In the genomic region with DNA sequence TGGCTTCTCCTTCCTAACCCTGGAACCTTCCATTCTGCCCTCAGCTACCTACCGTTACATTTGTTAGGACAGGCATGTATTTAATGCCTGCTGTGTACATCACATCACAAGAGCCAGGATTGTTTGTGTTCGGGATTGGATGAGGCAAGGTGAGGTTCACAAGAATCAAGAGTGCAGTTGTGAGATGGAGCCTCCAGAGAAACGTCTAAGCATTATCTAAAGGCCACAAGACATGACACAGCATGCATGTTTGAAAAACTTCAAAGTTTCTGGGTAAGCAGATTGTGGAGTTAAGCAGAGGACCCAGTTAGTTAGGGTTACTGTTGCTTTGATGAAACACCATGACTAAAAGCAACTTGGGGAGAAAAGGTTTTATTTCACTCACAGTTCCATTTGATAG, we compare ENCODE assay signal across 20 mouse cellular contexts.
A peak's percentile ranks its signal among the peaks of the same experiment; 100 is the strongest.
DNase-seq lines count a peak whose midpoint lies in the region; ATAC-seq and TF ChIP-seq lines count a peak whose summit lies in the region.
"Had no signal": no experiment of that assay in that cellular context is flagged by ENCODE, and none has a peak within 500 bp of the region (broad histone marks: within the 10 kb centered on the region; RNA-seq: fewer than 3 reads in every experiment).

No protein-coding gene starts in this region.

- in situ Hi-C loops in CH12.LX (cut with MboI; ENCODE audit: low pct_ligation_motif_present, low pct_unique_long_range_greater_than_20kb, low sequenced_read_pairs) = no loop called here

- ATAC-seq in megakaryocyte-erythroid progenitor cell, adult 5-6 weeks (replicated peaks; ENCODE audit: low FRiP score, low TSS enrichment, poor library complexity, severe bottlenecking) = peak; percentile 58
- ATAC-seq in kidney, embryonic 14.5 days (ENCODE audit: low FRiP score, low TSS enrichment) = no peak
- ATAC-seq: forebrain, embryonic 15.5 days had no signal

- TF ChIP-seq EP300 in CH12.LX (IDR thresholded peaks at IDR 0.05; ENCODE audit: low read length) (no peak), MEL (IDR thresholded peaks at IDR 0.05; ENCODE audit: low read depth in 1 of 2, low read length in 2 of 2) (no peak)

- no peak for TF ChIP-seq RAD21 in CH12.LX (IDR thresholded peaks at IDR 0.05; ENCODE audit: low read depth, low read length)
- TF ChIP-seq RAD21 in MEL (IDR thresholded peaks at IDR 0.05; ENCODE audit: low read depth, low read length) = no peak

- dilution Hi-C loops in CH12.LX (cut with MboI; ENCODE audit: extremely low pct_ligation_motif_present, extremely low pct_unique_long_range_greater_than_20kb, low sequenced_read_pairs) = no loop called here

- H3K79me2 ChIP-seq in CH12.LX (replicated peaks; ENCODE audit: control insufficient read depth, extremely low read depth, insufficient read depth, poor library complexity, severe bottlenecking) = peaks cover 69% of the 10 kb centered on the region
- peaks cover 22% of the 10 kb centered on the region for H3K79me2 ChIP-seq in MEL (ENCODE audit: control insufficient read depth, insufficient read depth, low read length, poor library complexity)

- 83% methylated on average over 3 of the region's 3 CpGs for WGBS in kidney, embryonic 14.5 days

- H3K9me3 ChIP-seq in CH12.LX (replicated peaks; ENCODE audit: low read length) (no peaks in the 10 kb centered on the region), MEL (replicated peaks; ENCODE audit: insufficient read depth, low read length) (no peaks in the 10 kb centered on the region)
- H3K9me3 ChIP-seq in kidney, embryonic 14.5 days (ENCODE audit: control insufficient read depth, low read length) = no peaks in the 10 kb centered on the region
- H3K9me3 ChIP-seq: embryonic facial prominence, embryonic 10.5 days; forebrain, embryonic 10.5 days; forebrain, embryonic 15.5 days; G1E; hindbrain, embryonic 10.5 days had no signal

- H3K27me3 ChIP-seq in CH12.LX (replicated peaks) = no peaks in the 10 kb centered on the region
- no peaks in the 10 kb centered on the region for H3K27me3 ChIP-seq in MEL (ENCODE audit: control insufficient read depth in 1 of 2, insufficient read depth in 2 of 2, low read length in 2 of 2)
- H3K27me3 ChIP-seq in kidney, embryonic 14.5 days (ENCODE audit: control insufficient read depth, insufficient read depth, low read length) = no peaks in the 10 kb centered on the region
- H3K27me3 ChIP-seq: forebrain, embryonic 15.5 days had no signal

- H3K9ac ChIP-seq in CH12.LX (ENCODE audit: insufficient read depth, low read depth) (no peak overlapping the region), MEL (ENCODE audit: control insufficient read depth, low read depth, low read length, poor library complexity, severe bottlenecking) (no peak overlapping the region)
- H3K9ac ChIP-seq in kidney, embryonic 14.5 days (ENCODE audit: low read depth, low read length) = no peak overlapping the region
- H3K9ac ChIP-seq: forebrain, embryonic 15.5 days; hindbrain, embryonic 14.5 days had no signal

- H3K36me3 ChIP-seq in CH12.LX (replicated peaks in 1 of 2; ENCODE audit: control insufficient read depth in 1 of 2, insufficient read depth in 1 of 2, low read length in 1 of 2) = peaks cover 26 to 61% of the 10 kb centered on the region in 2 experiments
- H3K36me3 ChIP-seq in MEL (ENCODE audit: control insufficient read depth in 1 of 2, insufficient read depth in 2 of 2, low read length in 2 of 2) = peaks cover 0 to 45% of the 10 kb centered on the region in 2 experiments; a peak in 3 of 4 replicates
- no peaks in the 10 kb centered on the region for H3K36me3 ChIP-seq in kidney, embryonic 14.5 days (ENCODE audit: control insufficient read depth, insufficient read depth, low read length)
- H3K36me3 ChIP-seq: embryonic facial prominence, embryonic 10.5 days; forebrain, embryonic 10.5 days; forebrain, embryonic 15.5 days; hindbrain, embryonic 10.5 days had no signal

- peak overlapping the region; percentile 6; the same call in 1 of the 2 replicates for H3K27ac ChIP-seq in CH12.LX (ENCODE audit: insufficient read depth, low read depth)
- no peak overlapping the region for H3K27ac ChIP-seq in MEL (ENCODE audit: control insufficient read depth, low read depth, low read length)
- H3K27ac ChIP-seq in kidney, embryonic 14.5 days (ENCODE audit: low read depth, low read length) = no peak overlapping the region
- H3K27ac ChIP-seq: embryonic facial prominence, embryonic 10.5 days; forebrain, embryonic 10.5 days; forebrain, embryonic 15.5 days; heart, adult 2 months; hindbrain, embryonic 10.5 days; hindbrain, embryonic 14.5 days had no signal

- DNase-seq in CH12.LX (ENCODE audit: extremely low read depth) = no peak
- DNase-seq in MEL (ENCODE audit: low read depth, low spot score) = peak; percentile 15
- DNase-seq in induced T-regulatory cell, adult 2 months (ENCODE audit: low read depth) = peak; percentile 32
- DNase-seq in frontal cortex, postnatal 14 days (ENCODE audit: low spot score in 2 of 2) = no peak
- DNase-seq: adrenal gland, postnatal 10 days; cerebellum, adult 18-20 months; cerebellum, adult 9-11 months; cerebellum, postnatal 36 days; gastrocnemius, postnatal 14 days; heart, adult 2 months had no signal

- peaks cover 40 to 82% of the 10 kb centered on the region in 2 experiments for H3K4me1 ChIP-seq in CH12.LX (ENCODE audit: control insufficient read depth in 1 of 2, insufficient read depth in 2 of 2)
- H3K4me1 ChIP-seq in MEL (ENCODE audit: control insufficient read depth in 1 of 2, insufficient read depth in 2 of 2, low read length in 2 of 2) = no peaks in the 10 kb centered on the region; a peak in 1 of 4 replicates
- H3K4me1 ChIP-seq in kidney, embryonic 14.5 days (ENCODE audit: control insufficient read depth, insufficient read depth, low read length) = peaks cover 10% of the 10 kb centered on the region
- H3K4me1 ChIP-seq: forebrain, embryonic 15.5 days had no signal

- H3K4me3 ChIP-seq in CH12.LX (replicated peaks in 1 of 3; ENCODE audit: low read depth in 2 of 3, low read length in 2 of 3, poor library complexity in 1 of 3) (no peak overlapping the region), MEL (ENCODE audit: control insufficient read depth in 1 of 2, insufficient read depth in 1 of 2, low read depth in 2 of 2, low read length in 2 of 2) (no peak overlapping the region)
- no peak overlapping the region for H3K4me3 ChIP-seq in kidney, embryonic 14.5 days (ENCODE audit: low read length)
- H3K4me3 ChIP-seq: embryonic facial prominence, embryonic 10.5 days; erythroblast, embryonic 14.5 days; forebrain, embryonic 10.5 days; forebrain, embryonic 15.5 days; heart, adult 2 months; hindbrain, embryonic 10.5 days had no signal

- no peak for TF ChIP-seq CTCF in CH12.LX (conservative IDR thresholded peaks at IDR 0.05 in 1 of 2, IDR thresholded peaks at IDR 0.05 in 1 of 2; ENCODE audit: low read depth in 2 of 2, low read length in 2 of 2)
- no peak for TF ChIP-seq CTCF in MEL (IDR thresholded peaks at IDR 0.05 in 2 of 3, conservative IDR thresholded peaks at IDR 0.05 in 1 of 3; ENCODE audit: control insufficient read depth in 1 of 3, insufficient read depth in 1 of 3, low read depth in 2 of 3, low read length in 3 of 3, poor library complexity in 1 of 3, severe bottlenecking in 1 of 3)

- TF ChIP-seq POLR2A in CH12.LX (IDR thresholded peaks at IDR 0.05; ENCODE audit: low read depth, low read length) = no peak
- TF ChIP-seq POLR2A in MEL (IDR thresholded peaks at IDR 0.05; ENCODE audit: control insufficient read depth in 1 of 2, insufficient read depth in 1 of 2, low read depth in 1 of 2, low read length in 2 of 2, poor library complexity in 1 of 2) = no peak

- H3K4me2 ChIP-seq in CH12.LX (ENCODE audit: insufficient read depth, low read depth, poor library complexity, severe bottlenecking) = no peak overlapping the region
- H3K4me2 ChIP-seq in kidney, embryonic 14.5 days (replicated peaks; ENCODE audit: low read depth, low read length) = no peak overlapping the region
- H3K4me2 ChIP-seq: forebrain, embryonic 15.5 days; heart, embryonic 11.5 days; hindbrain, embryonic 14.5 days had no signal

TF ChIP-seq in CH12.LX, 34 proteins besides CTCF, POLR2A, EP300 and RAD21:
- TF ChIP-seq BHLHE40 (IDR thresholded peaks at IDR 0.05; ENCODE audit: low read depth, low read length) (no peak), IRF4 (IDR thresholded peaks at IDR 0.05; ENCODE audit: low read depth, low read length) (no peak), ZKSCAN1 (IDR thresholded peaks at IDR 0.05; ENCODE audit: borderline replicate concordance, low read depth, low read length) (no peak), MEF2A (IDR thresholded peaks at IDR 0.05; ENCODE audit: borderline replicate concordance, low read depth, low read length) (no peak), E2F4 (IDR thresholded peaks at IDR 0.05; ENCODE audit: insufficient replicate concordance, low read depth, low read length) (no peak), CHD1 (IDR thresholded peaks at IDR 0.05; ENCODE audit: low read depth, low read length) (no peak), RCOR1 (conservative IDR thresholded peaks at IDR 0.05; ENCODE audit: low read depth, low read length) (no peak), MAX (IDR thresholded peaks at IDR 0.05; ENCODE audit: low read length) (no peak), MYC (IDR thresholded peaks at IDR 0.05; ENCODE audit: low read depth, low read length) (no peak), ELF1 (IDR thresholded peaks at IDR 0.05; ENCODE audit: low read depth, low read length) (no peak), UBTF (IDR thresholded peaks at IDR 0.05; ENCODE audit: low read depth, low read length) (no peak), MAFK (IDR thresholded peaks at IDR 0.05; ENCODE audit: insufficient replicate concordance, low read length) (no peak)
TF ChIP-seq in CH12.LX: peak in this region for 0.

TF ChIP-seq in MEL, 35 proteins besides CTCF, POLR2A, EP300 and RAD21:
- TF ChIP-seq MXI1 (IDR thresholded peaks at IDR 0.05; ENCODE audit: low read depth, low read length) = no peak
- no peak for TF ChIP-seq GATA1 (IDR thresholded peaks at IDR 0.05; ENCODE audit: low read depth, low read length)
- TF ChIP-seq NELFE (IDR thresholded peaks at IDR 0.05; ENCODE audit: low read depth, low read length) = no peak
- no peak for TF ChIP-seq POLR2AphosphoS2 (IDR thresholded peaks at IDR 0.05; ENCODE audit: low read length)
- no peak for TF ChIP-seq RCOR1 (IDR thresholded peaks at IDR 0.05; ENCODE audit: low read depth, low read length)
- no peak for TF ChIP-seq E2F4 (IDR thresholded peaks at IDR 0.05; ENCODE audit: borderline replicate concordance, low read depth, low read length)
- no peak for TF ChIP-seq MYB (IDR thresholded peaks at IDR 0.05; ENCODE audit: low read depth, low read length)
- TF ChIP-seq ZC3H11A (IDR thresholded peaks at IDR 0.05; ENCODE audit: low read depth, low read length) = no peak
- TF ChIP-seq BHLHE40 (IDR thresholded peaks at IDR 0.05; ENCODE audit: borderline replicate concordance, low read depth, low read length) = no peak
- no peak for TF ChIP-seq CHD2 (IDR thresholded peaks at IDR 0.05; ENCODE audit: low read length)
- TF ChIP-seq MAZ (IDR thresholded peaks at IDR 0.05; ENCODE audit: low read depth, low read length) = no peak
- TF ChIP-seq ZMIZ1 (IDR thresholded peaks at IDR 0.05; ENCODE audit: low read depth, low read length) = no peak
- TF ChIP-seq MAFK (IDR thresholded peaks at IDR 0.05; ENCODE audit: borderline replicate concordance, low read depth, low read length) = no peak

Comparison
In these comparisons a context has a peak if more than half of its experiments do, and no peak if none do; other contexts are left out.
1. DNase-seq: peak in MEL (single experiment) and induced T-regulatory cell, adult 2 months (single experiment); none in CH12.LX (single experiment) and frontal cortex, postnatal 14 days (0 of 2).